Mouse (Mus musculus): ENCODE data around the gene Cfap99. TPM values are rescaled to one million over a fixed set of nuclear protein-coding genes. Genes with fewer than 3 reads are reported as not detected.

Gene Cfap99
- 0.08 TPM in 1 of 2 replicates, not detected in the other for polyA plus RNA-seq (2015; fragmentation: Nextera tagmentation; extraction: Ambion mirVana)

DNA sequence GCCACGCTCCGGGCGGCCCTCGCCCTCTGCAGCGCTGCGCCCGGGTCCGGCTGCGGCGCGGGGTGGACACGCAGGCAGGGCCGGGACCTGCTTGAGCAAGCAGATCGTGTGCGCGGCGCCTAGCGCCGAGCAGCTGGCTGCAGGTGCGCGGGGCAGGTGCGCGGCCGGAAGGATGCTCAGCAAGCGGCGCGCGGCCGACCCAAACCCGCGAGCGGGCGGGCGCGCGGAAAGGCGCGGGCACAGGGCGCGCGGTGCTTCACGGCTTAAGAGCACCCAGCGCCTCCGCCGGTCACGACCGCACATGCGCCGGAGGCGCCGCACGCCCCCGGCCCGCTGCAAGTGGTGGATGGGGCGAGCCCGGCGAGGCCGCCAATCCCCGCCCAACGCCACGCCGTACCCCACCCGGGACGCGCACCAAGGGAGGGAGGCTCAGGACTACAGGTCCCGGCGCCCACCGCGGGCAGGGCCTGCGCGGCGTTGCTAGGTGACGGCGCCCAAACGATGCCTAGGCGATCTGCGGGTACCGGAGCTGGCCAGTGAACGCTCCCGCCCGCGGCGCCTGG, at the start of gene Cfap99, which contains the start of gene Zfyve28:
Cfap99 (plus strand) TSS at position 447 of the 563 bp plus-strand sequence.
Zfyve28 (minus strand) TSS at position 296 of the 563 bp plus-strand sequence.
- Histone ChIP-seq H3K27ac (peak within 1 kb of the TSS; percentile 69), H3K27me3 (peaks cover 53% of the 10 kb centered on the region), H3K4me3 (peak within 1 kb of the TSS; percentile 73), H3K9me3 (no peaks in the 10 kb centered on the region), H3K4me2 (peak within 1 kb of the TSS; percentile 91), H3K36me3 (no peaks in the 10 kb centered on the region), H3K4me1 (replicated peaks) (peaks cover 20% of the 10 kb centered on the region), H3K9ac (peak within 1 kb of the TSS; percentile 76)
- peak; percentile 99 for ATAC-seq (ENCODE audit: low FRiP score)
- WGBS, result under 1% methylated on average over 70 of the region's 83 CpGs

DNA sequence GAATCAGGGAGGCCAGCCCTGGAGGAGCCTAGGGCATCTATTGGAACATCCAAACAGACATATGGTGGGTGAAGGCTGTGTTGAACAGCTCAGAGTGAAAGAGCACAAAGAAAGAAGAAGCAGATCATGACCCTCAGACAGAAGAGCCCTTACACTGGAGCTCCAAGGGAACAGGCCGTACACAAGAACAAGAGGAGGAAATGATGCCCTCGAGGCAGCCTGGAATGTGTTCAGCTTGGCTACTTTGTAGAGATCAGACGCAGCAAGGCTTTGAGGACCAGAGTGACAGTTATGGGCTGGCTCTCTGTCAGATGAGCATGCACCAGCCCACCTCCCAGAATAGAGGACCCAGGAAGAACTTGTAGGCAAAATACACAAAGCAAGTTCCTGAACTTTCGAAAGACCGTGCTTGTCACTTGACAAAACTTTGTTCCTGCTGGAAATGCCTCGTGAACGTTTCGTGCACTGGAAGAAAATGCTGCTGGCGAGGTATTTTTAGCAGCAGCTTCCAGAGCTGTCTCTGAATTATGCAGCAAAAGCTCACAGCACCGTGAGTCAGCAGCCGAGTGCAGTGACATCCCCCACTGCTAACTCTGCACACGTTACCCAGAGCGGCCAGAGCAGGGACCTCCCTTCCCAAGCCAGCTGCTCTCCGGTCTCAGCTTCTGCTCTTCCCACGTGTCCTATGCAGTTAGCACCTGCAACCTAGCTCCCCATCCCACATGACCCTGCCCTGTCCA, 46.0 kb upstream of the Cfap99 start:
- 43% methylated on average over 15 of the region's 15 CpGs for WGBS
- peaks cover 12% of the 10 kb centered on the region for H3K4me1 ChIP-seq (replicated peaks)
- ATAC-seq (ENCODE audit: low FRiP score), result no peak
- no peaks in the 10 kb centered on the region for H3K27me3 ChIP-seq
- no peaks in the 10 kb centered on the region for H3K9me3 ChIP-seq
- H3K36me3 ChIP-seq, result no peaks in the 10 kb centered on the region
- 0 out of 2 replicates have a peak overlapping the region, but pooled peaks have one; percentile 15 for H3K9ac ChIP-seq
- no peak overlapping the region for H3K27ac ChIP-seq
- H3K4me2 ChIP-seq, result no peak overlapping the region
- no peak overlapping the region for H3K4me3 ChIP-seq

- H3K27me3 ChIP-seq, result no peaks in the 10 kb centered on the region
- no peaks in the 10 kb centered on the region for H3K36me3 ChIP-seq
- H3K4me1 ChIP-seq (replicated peaks), result peaks cover 12% of the 10 kb centered on the region
- ATAC-seq (ENCODE audit: low FRiP score), result peak; percentile 28; the same call in 1 of the 2 replicates
- H3K4me2 ChIP-seq, result no peak overlapping the region
- H3K27ac ChIP-seq, result no peak overlapping the region
- no peak overlapping the region for H3K4me3 ChIP-seq
- WGBS, result 83% methylated on average over 5 of the region's 5 CpGs
- H3K9me3 ChIP-seq, result no peaks in the 10 kb centered on the region
- 0 out of 2 replicates have a peak overlapping the region, but pooled peaks have one; percentile 15 for H3K9ac ChIP-seq
These were observed 45.3 kb upstream of the Cfap99 start for GRCm38 (mm10) chr5:34243062-34243461.

- H3K27me3 ChIP-seq, result no peaks in the 10 kb centered on the region
- H3K4me1 ChIP-seq (replicated peaks), result peaks cover 37% of the 10 kb centered on the region
- no peak overlapping the region for H3K4me3 ChIP-seq
- no peak overlapping the region for H3K27ac ChIP-seq
- H3K4me2 ChIP-seq, result no peak overlapping the region
- H3K9ac ChIP-seq, result no peak overlapping the region
- no peaks in the 10 kb centered on the region for H3K36me3 ChIP-seq
- no peak for ATAC-seq (ENCODE audit: low FRiP score)
- WGBS, result 97% methylated on average over 3 of the region's 3 CpGs
- no peaks in the 10 kb centered on the region for H3K9me3 ChIP-seq
These were observed 42.0 kb upstream of the Cfap99 start for GRCm38 (mm10) chr5:34246443-34246842.

GRCm38 (mm10) chr5:34249132-34249531, 39.3 kb upstream of the Cfap99 start:
- Histone ChIP-seq H3K27me3 (no peaks in the 10 kb centered on the region), H3K4me1 (replicated peaks) (peaks cover 48% of the 10 kb centered on the region), H3K27ac (no peak overlapping the region), H3K36me3 (no peaks in the 10 kb centered on the region), H3K9me3 (no peaks in the 10 kb centered on the region), H3K4me3 (no peak overlapping the region), H3K9ac (no peak overlapping the region), H3K4me2 (no peak overlapping the region)
- ATAC-seq (ENCODE audit: low FRiP score), result no peak
- 80% methylated on average over 4 of the region's 4 CpGs for WGBS

GRCm38 (mm10) chr5:34250090-34250489, 38.3 kb upstream of the Cfap99 start:
- H3K9ac ChIP-seq, result no peak overlapping the region
- H3K36me3 ChIP-seq, result no peaks in the 10 kb centered on the region
- 75% methylated on average over 3 of the region's 3 CpGs for WGBS
- no peak overlapping the region for H3K4me3 ChIP-seq
- H3K9me3 ChIP-seq, result no peaks in the 10 kb centered on the region
- no peaks in the 10 kb centered on the region for H3K27me3 ChIP-seq
- peaks cover 48% of the 10 kb centered on the region for H3K4me1 ChIP-seq (replicated peaks)
- no peak for ATAC-seq (ENCODE audit: low FRiP score)
- no peak overlapping the region for H3K4me2 ChIP-seq
- peak overlapping the region; percentile 10; the same call in 1 of the 2 replicates for H3K27ac ChIP-seq

DNA sequence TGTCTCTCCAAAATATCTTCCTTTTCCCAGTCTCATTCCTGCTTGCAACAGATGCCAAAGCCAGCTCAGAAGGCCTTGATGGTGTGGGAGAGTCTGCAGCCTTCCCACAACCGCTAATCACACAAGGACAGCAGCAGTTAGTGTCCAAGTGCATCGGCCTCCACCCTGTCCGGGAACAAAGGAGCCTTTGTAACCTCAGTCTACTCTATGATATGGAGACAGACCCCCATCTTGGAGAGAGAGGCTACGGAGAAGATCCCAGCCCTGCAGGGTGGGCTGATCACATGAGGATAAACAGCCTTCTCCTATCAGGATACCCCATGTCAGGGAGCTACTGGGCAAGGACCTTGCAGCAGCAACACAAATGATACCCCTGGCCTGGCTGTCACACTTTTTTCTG, 36.6 kb upstream of the Cfap99 start:
- no peak overlapping the region for H3K4me3 ChIP-seq
- 25% methylated on average over 4 of the region's 4 CpGs for WGBS
- H3K4me2 ChIP-seq, result no peak overlapping the region
- H3K9ac ChIP-seq, result no peak overlapping the region
- peak; percentile 57; the same call in 1 of the 2 replicates for ATAC-seq (ENCODE audit: low FRiP score)
- no peaks in the 10 kb centered on the region for H3K27me3 ChIP-seq
- no peaks in the 10 kb centered on the region for H3K36me3 ChIP-seq
- peak overlapping the region; percentile 79 for H3K27ac ChIP-seq
- no peaks in the 10 kb centered on the region for H3K9me3 ChIP-seq
- peaks cover 48% of the 10 kb centered on the region for H3K4me1 ChIP-seq (replicated peaks)

DNA sequence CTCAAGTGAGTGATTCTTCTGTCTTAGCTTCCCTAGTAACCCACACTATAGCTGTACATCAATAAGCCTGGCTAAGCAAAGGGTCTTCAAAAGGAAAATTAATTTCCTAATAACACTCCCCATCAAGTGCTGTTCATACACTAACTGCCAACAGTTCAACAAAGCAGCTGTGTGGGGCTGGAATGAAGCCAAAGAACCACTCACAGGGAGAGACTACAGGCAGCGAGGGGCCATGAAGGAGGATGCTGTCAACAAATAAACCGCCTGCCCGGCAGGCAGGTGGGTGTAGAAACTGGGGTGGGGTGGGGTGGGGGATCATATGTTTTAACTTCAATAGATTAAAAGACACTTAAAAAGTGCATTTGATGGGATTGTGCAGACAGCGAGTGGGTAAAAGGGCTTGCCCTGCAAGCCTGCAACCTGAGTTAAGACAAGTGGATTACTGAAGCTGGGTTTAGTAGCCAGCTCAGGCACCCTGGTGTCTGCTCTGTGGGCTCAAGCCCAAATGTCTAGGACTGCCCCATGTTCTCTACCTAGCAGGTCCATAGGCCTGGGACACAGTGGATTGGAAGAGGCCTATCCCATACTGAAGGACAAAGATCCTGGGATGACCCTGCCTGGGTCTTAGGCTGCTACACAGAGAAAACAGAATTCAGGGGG, 36.0 kb upstream of the Cfap99 start:
- Histone ChIP-seq H3K4me3 (no peak overlapping the region), H3K27me3 (no peaks in the 10 kb centered on the region), H3K9ac (no peak overlapping the region), H3K4me2 (no peak overlapping the region), H3K4me1 (replicated peaks) (peaks cover 48% of the 10 kb centered on the region), H3K27ac (peak overlapping the region; percentile 79), H3K36me3 (no peaks in the 10 kb centered on the region), H3K9me3 (no peaks in the 10 kb centered on the region)
- WGBS, result 27% methylated on average over 4 of the region's 4 CpGs
- peak; percentile 49; the same call in 1 of the 2 replicates for ATAC-seq (ENCODE audit: low FRiP score)

- Histone ChIP-seq H3K36me3 (no peaks in the 10 kb centered on the region), H3K4me3 (no peak overlapping the region), H3K9me3 (no peaks in the 10 kb centered on the region), H3K27me3 (no peaks in the 10 kb centered on the region), H3K9ac (no peak overlapping the region), H3K4me1 (replicated peaks) (peaks cover 48% of the 10 kb centered on the region), H3K27ac (peak overlapping the region; percentile 79), H3K4me2 (no peak overlapping the region)
- 67% methylated on average over 4 of the region's 4 CpGs for WGBS
- ATAC-seq (ENCODE audit: low FRiP score), result no peak
These were observed 35.4 kb upstream of the Cfap99 start for GRCm38 (mm10) chr5:34252967-34253519.

- H3K9ac ChIP-seq, result no peak overlapping the region
- no peak overlapping the region for H3K4me3 ChIP-seq
- ATAC-seq (ENCODE audit: low FRiP score), result no peak
- no peaks in the 10 kb centered on the region for H3K9me3 ChIP-seq
- no peaks in the 10 kb centered on the region for H3K36me3 ChIP-seq
- peaks cover 45% of the 10 kb centered on the region for H3K4me1 ChIP-seq (replicated peaks)
- no peak overlapping the region for H3K27ac ChIP-seq
- 76% methylated on average over 8 of the region's 8 CpGs for whole genome bisulfite sequencing
- H3K27me3 ChIP-seq, result no peaks in the 10 kb centered on the region
- H3K4me2 ChIP-seq, result no peak overlapping the region
These were observed 34.1 kb upstream of the Cfap99 start for GRCm38 (mm10) chr5:34254309-34254708.

DNA sequence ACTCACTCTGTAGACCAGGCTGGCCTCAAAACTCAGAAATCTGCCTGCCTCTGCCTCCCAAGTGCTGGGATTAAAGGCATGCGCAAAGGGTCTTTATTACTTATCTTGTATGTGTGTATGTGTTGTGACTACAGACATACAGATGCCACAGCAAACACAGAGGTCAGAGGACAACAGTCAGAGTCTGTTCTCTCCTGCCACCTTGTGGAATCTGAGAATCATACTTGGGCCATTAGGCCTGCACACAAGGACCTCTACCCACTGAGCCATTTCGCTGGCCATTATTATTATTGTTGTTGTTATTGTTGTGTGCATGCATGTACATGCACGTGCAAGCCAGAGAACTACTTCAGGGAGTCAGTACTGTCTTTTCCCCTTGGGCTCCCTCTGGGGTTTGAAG, 33.2 kb upstream of the Cfap99 start:
- Histone ChIP-seq H3K4me3 (no peak overlapping the region), H3K4me2 (no peak overlapping the region), H3K9me3 (no peaks in the 10 kb centered on the region), H3K27me3 (no peaks in the 10 kb centered on the region), H3K9ac (no peak overlapping the region), H3K36me3 (no peaks in the 10 kb centered on the region), H3K27ac (no peak overlapping the region), H3K4me1 (replicated peaks) (peaks cover 36% of the 10 kb centered on the region)
- 88% methylated on average over 3 of the region's 3 CpGs for WGBS
- ATAC-seq (ENCODE audit: low FRiP score), result no peak

DNA sequence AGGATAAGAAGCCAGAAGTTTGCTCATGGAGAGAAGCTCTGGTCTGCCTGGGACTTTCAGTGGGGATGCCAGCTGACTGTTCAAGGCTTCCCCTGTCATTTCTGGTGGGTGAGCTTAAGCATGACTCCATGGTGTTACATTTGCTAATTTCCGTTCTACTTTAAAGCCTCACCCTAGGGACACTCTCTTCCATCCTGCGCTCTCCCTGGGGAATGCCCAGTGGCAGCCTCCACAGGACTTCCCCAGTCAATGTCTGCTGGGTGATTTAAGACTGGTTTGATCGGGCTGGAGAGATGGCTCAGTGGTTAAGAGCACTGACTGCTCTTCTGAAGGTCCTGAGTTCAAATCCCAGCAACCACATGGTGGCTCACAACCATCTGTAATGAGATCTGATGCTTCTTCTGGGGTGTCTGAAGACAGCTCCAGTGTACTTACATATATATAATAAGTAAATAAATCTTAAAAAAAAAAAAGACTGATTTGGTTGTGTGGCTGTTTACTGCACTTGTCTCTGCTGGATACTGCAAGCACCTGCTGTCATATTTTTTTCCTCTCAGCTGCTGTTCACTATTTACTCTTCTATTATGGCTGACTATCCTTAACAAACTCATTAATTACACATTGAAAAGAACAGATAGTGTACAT, 29.1 kb upstream of the Cfap99 start:
- no peaks in the 10 kb centered on the region for H3K27me3 ChIP-seq
- 73% methylated on average over 3 of the region's 3 CpGs for WGBS
- H3K4me1 ChIP-seq (replicated peaks), result no peaks in the 10 kb centered on the region
- no peaks in the 10 kb centered on the region for H3K36me3 ChIP-seq
- H3K4me2 ChIP-seq, result no peak overlapping the region
- no peak for ATAC-seq (ENCODE audit: low FRiP score)
- no peak overlapping the region for H3K9ac ChIP-seq
- no peak overlapping the region for H3K27ac ChIP-seq
- no peaks in the 10 kb centered on the region for H3K9me3 ChIP-seq
- no peak overlapping the region for H3K4me3 ChIP-seq
